In the genomic region with DNA sequence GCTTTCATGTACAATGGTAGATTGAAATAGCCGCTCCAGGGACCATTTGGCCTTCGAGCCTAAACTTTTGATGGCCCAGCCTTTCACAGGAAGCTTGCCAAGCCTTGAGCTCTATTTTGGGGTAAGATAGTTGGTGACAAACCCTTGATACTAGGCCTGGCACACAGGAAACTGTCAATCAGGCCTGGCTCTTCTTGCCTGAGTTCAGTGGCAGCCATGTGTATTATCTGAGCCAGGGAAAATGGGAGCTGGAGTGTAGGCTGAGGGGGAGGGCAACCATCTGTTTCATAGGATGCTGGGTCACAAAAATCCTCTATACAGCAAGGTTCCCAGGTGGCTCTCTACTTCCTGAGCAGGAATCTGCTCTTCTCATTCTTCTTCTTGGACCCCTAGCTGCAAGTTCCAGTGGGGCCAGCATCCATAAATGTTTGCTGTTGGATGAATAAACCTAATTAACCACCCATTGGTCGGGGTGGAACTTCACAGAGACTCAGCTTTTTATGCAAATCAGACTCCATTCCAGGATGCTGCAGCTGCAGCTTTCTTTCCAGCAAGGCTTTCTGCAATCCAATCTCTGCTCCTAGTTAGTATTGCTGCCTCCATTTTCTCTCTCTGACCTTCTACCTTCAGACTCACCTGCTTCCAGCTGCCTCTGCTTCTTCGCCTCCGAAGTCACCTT, we compare ENCODE assay signal across 8 mouse cellular contexts.
DNase-seq lines count a peak whose midpoint lies in the region; ATAC-seq lines count a peak whose summit lies in the region.

No protein-coding gene starts in this region.

- 0 out of 2 replicates have a peak, but pooled peaks cover 17% of the 10 kb centered on the region for H3K4me1 ChIP-seq in limb, embryonic 13.5 days

- H3K27ac ChIP-seq in limb, embryonic 13.5 days = peak overlapping the region; percentile 2; the same call in 1 of the 2 replicates

- H3K36me3 ChIP-seq in limb, embryonic 13.5 days = no peaks in the 10 kb centered on the region

- no peak overlapping the region for H3K4me2 ChIP-seq in limb, embryonic 13.5 days (replicated peaks)

- H3K4me3 ChIP-seq in limb, embryonic 13.5 days = no peak overlapping the region

- intact Hi-C loops in heart, postnatal 14 days (cut with DNase I) = no loop called here

- 65% methylated on average over 5 of the region's 5 CpGs for WGBS in limb, embryonic 13.5 days

- ATAC-seq in limb, embryonic 13.5 days (ENCODE audit: low FRiP score, low read depth) = no peak

- peak; percentile 61 for DNase-seq in layer of hippocampus, adult 11-12 months (ENCODE audit: low spot score)
- no peak for DNase-seq in layer of hippocampus, postnatal 25 days (ENCODE audit: extremely low spot score in 1 of 2, low spot score in 1 of 2)
- DNase-seq in cerebellum, adult 8-10 months = peak; percentile 20
- DNase-seq in heart, postnatal 14 days = peak; percentile 34 to 55
- DNase-seq in kidney, adult 8-10 months = no peak
- DNase-seq in embryo, embryonic 10 days (ENCODE audit: low spot score) = no peak
- DNase-seq in urinary bladder, postnatal 4 days (ENCODE audit: low spot score in 2 of 2) = no peak

- no peaks in the 10 kb centered on the region for H3K9me3 ChIP-seq in limb, embryonic 13.5 days

- 0 out of 2 replicates have a peak, but pooled peaks cover 5% of the 10 kb centered on the region for H3K27me3 ChIP-seq in limb, embryonic 13.5 days

- no peak overlapping the region for H3K9ac ChIP-seq in limb, embryonic 13.5 days

Comparison
In these comparisons a context has a peak if more than half of its experiments do, and no peak if none do; other contexts are left out.
1. DNase-seq: peak in layer of hippocampus, adult 11-12 months (single experiment), cerebellum, adult 8-10 months (single experiment) and heart, postnatal 14 days (2 of 2); none in layer of hippocampus, postnatal 25 days (0 of 2), kidney, adult 8-10 months (0 of 2), embryo, embryonic 10 days (single experiment) and urinary bladder, postnatal 4 days (0 of 2).